ENCODE assay signal across 10 mouse cellular contexts in genomic region chr17:84367663-84368062, GRCm38 (mm10).
A peak's percentile ranks its signal among the peaks of the same experiment; 100 is the strongest.
DNase-seq lines count a peak whose midpoint lies in the region; ATAC-seq and TF ChIP-seq lines count a peak whose summit lies in the region.
"Had no signal": no experiment of that assay in that cellular context is flagged by ENCODE, and none has a peak within 500 bp of the region (broad histone marks: within the 10 kb centered on the region; RNA-seq: fewer than 3 reads in every experiment).

No protein-coding gene starts in this region.

- 68% methylated on average over 3 of the region's 3 CpGs for WGBS in embryonic facial prominence, embryonic 11.5 days
- 31% methylated on average over 3 of the region's 3 CpGs for WGBS in hindbrain, postnatal 0 days
- WGBS in stomach, embryonic 15.5 days, result 48% methylated on average over 3 of the region's 3 CpGs

- H3K4me2 ChIP-seq in embryonic facial prominence, embryonic 11.5 days (ENCODE audit: low read depth, low read length), result no peak overlapping the region
- H3K4me2 ChIP-seq in hindbrain, postnatal 0 days (ENCODE audit: low read depth, low read length), result no peak overlapping the region
- H3K4me2 ChIP-seq in stomach, embryonic 15.5 days, result no peak overlapping the region; the same call in 1 of the 2 replicates
- H3K4me2 ChIP-seq: midbrain, embryonic 12.5 days had no signal

- no peaks in the 10 kb centered on the region for H3K36me3 ChIP-seq in embryonic facial prominence, embryonic 11.5 days (replicated peaks; ENCODE audit: control insufficient read depth, insufficient read depth, low read depth, low read length)
- H3K36me3 ChIP-seq in hindbrain, postnatal 0 days (ENCODE audit: insufficient read depth, low read length), result no peaks in the 10 kb centered on the region
- H3K36me3 ChIP-seq in stomach, embryonic 15.5 days, result no peaks in the 10 kb centered on the region
- H3K36me3 ChIP-seq: midbrain, embryonic 12.5 days had no signal

- no peak overlapping the region for H3K27ac ChIP-seq in embryonic facial prominence, embryonic 11.5 days (replicated peaks; ENCODE audit: low read depth, low read length)
- H3K27ac ChIP-seq in hindbrain, postnatal 0 days, result peak overlapping the region; percentile 57
- peak overlapping the region; percentile 77 for H3K27ac ChIP-seq in stomach, embryonic 15.5 days
- H3K27ac ChIP-seq: midbrain, embryonic 12.5 days had no signal

- ATAC-seq in embryonic facial prominence, embryonic 11.5 days (replicated peaks; ENCODE audit: insufficient number of reproducible peaks, low FRiP score, low TSS enrichment, low read depth), result no peak
- ATAC-seq in hindbrain, postnatal 0 days, result peak; percentile 50; the same call in 1 of the 2 replicates
- ATAC-seq in stomach, embryonic 15.5 days (ENCODE audit: insufficient read depth, low FRiP score, low read depth), result no peak

- intact Hi-C loops in gastrocnemius, postnatal 36 days (cut with DNase I), result no loop called here

- H3K27me3 ChIP-seq in embryonic facial prominence, embryonic 11.5 days (ENCODE audit: control insufficient read depth, insufficient read depth, low read length), result no peaks in the 10 kb centered on the region
- no peaks in the 10 kb centered on the region for H3K27me3 ChIP-seq in hindbrain, postnatal 0 days (ENCODE audit: insufficient read depth, low read length)
- no peaks in the 10 kb centered on the region for H3K27me3 ChIP-seq in stomach, embryonic 15.5 days (replicated peaks)
- H3K27me3 ChIP-seq: CH12.LX; midbrain, embryonic 12.5 days had no signal

- peaks cover 3% of the 10 kb centered on the region; the same call in 1 of the 2 replicates for H3K4me1 ChIP-seq in embryonic facial prominence, embryonic 11.5 days (ENCODE audit: control insufficient read depth, insufficient read depth, low read length)
- H3K4me1 ChIP-seq in hindbrain, postnatal 0 days (ENCODE audit: insufficient read depth, low read length), result peaks cover 14% of the 10 kb centered on the region
- peaks cover 35% of the 10 kb centered on the region for H3K4me1 ChIP-seq in stomach, embryonic 15.5 days

- no peak overlapping the region for H3K4me3 ChIP-seq in embryonic facial prominence, embryonic 11.5 days (ENCODE audit: low read depth, low read length)
- H3K4me3 ChIP-seq in hindbrain, postnatal 0 days (ENCODE audit: low read length), result no peak overlapping the region
- H3K4me3 ChIP-seq in stomach, embryonic 15.5 days (replicated peaks), result no peak overlapping the region
- H3K4me3 ChIP-seq: midbrain, embryonic 12.5 days had no signal

- peak; percentile 67 for DNase-seq in gastrocnemius, adult 18-20 months (ENCODE audit: low spot score)
- no peak for DNase-seq in gastrocnemius, postnatal 36 days
- peak; percentile 85 for DNase-seq in Muller cell, postnatal 12 days (ENCODE audit: inconsistent ontology term)
- peak; percentile 18 for DNase-seq in embryonic facial prominence, embryonic 11.5 days (ENCODE audit: low spot score)
- DNase-seq in hindbrain, postnatal 0 days (ENCODE audit: low spot score), result peak; percentile 52
- DNase-seq in ovary, postnatal 36 days (ENCODE audit: low spot score), result no peak
- DNase-seq in layer of hippocampus, postnatal 14 days (ENCODE audit: low spot score in 2 of 2), result no peak

- no peak; the same call in 1 of the 2 replicates for TF ChIP-seq CTCF in hindbrain, postnatal 0 days (IDR thresholded peaks at IDR 0.05; ENCODE audit: low read depth)

- no peaks in the 10 kb centered on the region for H3K9me3 ChIP-seq in embryonic facial prominence, embryonic 11.5 days (replicated peaks; ENCODE audit: control insufficient read depth, low read length)
- H3K9me3 ChIP-seq in hindbrain, postnatal 0 days (ENCODE audit: low read length), result no peaks in the 10 kb centered on the region
- H3K9me3 ChIP-seq in stomach, embryonic 15.5 days, result no peaks in the 10 kb centered on the region
- H3K9me3 ChIP-seq: midbrain, embryonic 12.5 days had no signal

- H3K9ac ChIP-seq in embryonic facial prominence, embryonic 11.5 days (replicated peaks; ENCODE audit: low read length), result no peak overlapping the region
- no peak overlapping the region for H3K9ac ChIP-seq in hindbrain, postnatal 0 days (replicated peaks; ENCODE audit: low read length)
- H3K9ac ChIP-seq in stomach, embryonic 15.5 days, result no peak overlapping the region
- H3K9ac ChIP-seq: midbrain, embryonic 12.5 days had no signal

Comparison
In these comparisons a context has a peak if more than half of its experiments do, and no peak if none do; other contexts are left out.
1. DNase-seq: peak in gastrocnemius, adult 18-20 months (single experiment), Muller cell, postnatal 12 days (single experiment), embryonic facial prominence, embryonic 11.5 days (single experiment) and hindbrain, postnatal 0 days (single experiment); none in gastrocnemius, postnatal 36 days (0 of 2), ovary, postnatal 36 days (single experiment) and layer of hippocampus, postnatal 14 days (0 of 2).